Mouse (Mus musculus): ENCODE results near the gene Olfr525. TPM values are rescaled to one million over a fixed set of nuclear protein-coding genes. Genes with fewer than 3 reads are reported as not detected.

Gene Olfr525
- polyA plus RNA-seq, 1 experiment from 2014 or later, result not detected

DNA sequence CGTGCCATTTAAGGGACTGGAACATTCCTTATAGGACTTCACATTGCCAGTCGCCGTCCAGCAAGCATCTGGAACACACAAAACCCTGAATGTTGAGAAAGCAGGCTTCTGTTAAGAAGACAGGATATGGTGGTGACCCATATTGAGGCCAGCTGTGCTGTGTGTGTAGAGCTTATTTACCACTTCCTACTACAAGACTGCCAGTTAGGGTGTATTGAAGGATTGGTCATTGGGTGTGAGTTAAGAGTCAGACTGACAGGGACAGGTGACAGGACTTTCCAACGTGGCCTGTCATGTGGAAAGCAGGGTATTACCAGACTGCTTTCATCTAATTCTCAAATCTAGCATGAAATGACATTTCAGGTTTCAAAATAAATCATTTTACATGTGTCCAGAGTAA is 53.6 kb downstream of the Olfr525 start:
- WGBS, result 83% methylated on average over 4 of the region's 4 CpGs
- H3K27ac ChIP-seq (ENCODE audit: low read depth, low read length), result no peak overlapping the region
- H3K9ac ChIP-seq (ENCODE audit: low read depth, low read length), result no peak overlapping the region
- no peak overlapping the region for H3K4me2 ChIP-seq (ENCODE audit: low read length)
- no peaks in the 10 kb centered on the region for H3K4me1 ChIP-seq (ENCODE audit: control insufficient read depth, insufficient read depth, low read depth, low read length)
- H3K9me3 ChIP-seq (ENCODE audit: control insufficient read depth, low read length), result no peaks in the 10 kb centered on the region
- H3K27me3 ChIP-seq (replicated peaks; ENCODE audit: control insufficient read depth, insufficient read depth, low read length), result no peaks in the 10 kb centered on the region
- no peak overlapping the region for H3K4me3 ChIP-seq (ENCODE audit: low read length)
- H3K36me3 ChIP-seq (ENCODE audit: control insufficient read depth, insufficient read depth, low read length), result no peaks in the 10 kb centered on the region
- ATAC-seq, result no peak

DNA sequence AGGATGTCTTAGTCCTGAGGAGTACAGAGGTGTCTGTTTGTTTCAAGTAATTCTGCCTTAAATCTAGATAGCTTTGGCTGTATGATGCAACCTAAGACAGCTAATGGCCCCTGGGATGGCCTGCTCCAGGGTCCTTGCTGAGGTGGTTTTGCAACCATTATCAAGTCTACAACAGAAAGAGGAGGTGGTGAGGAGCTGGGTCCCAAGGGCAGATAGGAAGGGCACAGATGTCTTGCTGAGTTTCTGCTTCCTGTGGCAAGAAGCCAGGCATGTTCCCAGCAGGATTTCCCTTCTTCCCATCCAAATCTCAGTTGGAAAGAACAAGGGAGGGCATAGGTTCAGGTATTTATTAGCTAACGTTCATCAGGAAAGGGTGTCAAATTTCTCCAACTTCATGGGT is 55.6 kb downstream of the Olfr525 start, which contains the start of gene Olfr530:
TSS of gene Olfr530 (minus strand) at position 101 of the 400 bp plus-strand sequence.
- Histone ChIP-seq H3K4me2 (ENCODE audit: low read length) (no peak within 1 kb of the TSS), H3K36me3 (ENCODE audit: control insufficient read depth, insufficient read depth, low read length) (no peaks in the 10 kb centered on the region), H3K9ac (ENCODE audit: low read depth, low read length) (no peak within 1 kb of the TSS), H3K9me3 (ENCODE audit: control insufficient read depth, low read length) (no peaks in the 10 kb centered on the region), H3K4me1 (ENCODE audit: control insufficient read depth, insufficient read depth, low read depth, low read length) (no peaks in the 10 kb centered on the region), H3K4me3 (ENCODE audit: low read length) (no peak within 1 kb of the TSS), H3K27me3 (replicated peaks; ENCODE audit: control insufficient read depth, insufficient read depth, low read length) (no peaks in the 10 kb centered on the region), H3K27ac (ENCODE audit: low read depth, low read length) (no peak within 1 kb of the TSS)
- WGBS, result 57% methylated on average over 1 of the region's 1 CpGs
- ATAC-seq, result no peak

DNA sequence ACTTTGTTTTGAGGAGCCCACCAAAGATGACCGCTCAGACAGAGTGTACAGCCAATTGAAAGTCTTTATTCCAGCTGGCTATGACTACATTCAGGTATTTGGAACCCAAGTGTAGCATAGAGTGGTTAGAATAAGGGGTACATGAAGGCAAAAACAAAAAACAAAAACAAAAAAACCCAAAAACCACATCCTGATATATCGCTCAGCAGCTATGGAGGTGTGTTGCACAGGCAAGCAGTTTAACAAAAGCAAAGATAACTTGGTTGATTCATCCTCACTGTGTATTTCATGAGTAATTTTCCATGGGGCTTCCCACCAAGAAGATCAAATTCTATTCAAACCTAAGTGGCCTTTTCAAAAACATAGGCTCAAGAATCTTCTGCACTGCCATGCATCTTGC is 56.3 kb downstream of the Olfr525 start:
- Histone ChIP-seq H3K27me3 (replicated peaks; ENCODE audit: control insufficient read depth, insufficient read depth, low read length) (no peaks in the 10 kb centered on the region), H3K4me1 (ENCODE audit: control insufficient read depth, insufficient read depth, low read depth, low read length) (no peaks in the 10 kb centered on the region), H3K9ac (ENCODE audit: low read depth, low read length) (no peak overlapping the region), H3K4me2 (ENCODE audit: low read length) (no peak overlapping the region), H3K4me3 (ENCODE audit: low read length) (no peak overlapping the region), H3K36me3 (ENCODE audit: control insufficient read depth, insufficient read depth, low read length) (no peaks in the 10 kb centered on the region), H3K9me3 (ENCODE audit: control insufficient read depth, low read length) (no peaks in the 10 kb centered on the region), H3K27ac (ENCODE audit: low read depth, low read length) (no peak overlapping the region)
- no peak for ATAC-seq
- 96% methylated on average over 2 of the region's 2 CpGs for WGBS

Other genes starting within 250 kb of the Olfr525 start
- 351 and 430 TPM in 2 replicates for gene Caly, start 238.3 kb upstream of the Olfr525 start, polyA plus RNA-seq (2015; fragmentation: Nextera tagmentation; extraction: Ambion mirVana)
- gene Prap1, start 227.5 kb upstream of the Olfr525 start, polyA plus RNA-seq (2015; fragmentation: Nextera tagmentation; extraction: Ambion mirVana), result not detected in 2 replicates
- 39.9 and 43.1 TPM in 2 replicates for gene Fuom, start 218.4 kb upstream of the Olfr525 start, polyA plus RNA-seq (2015; fragmentation: Nextera tagmentation; extraction: Ambion mirVana)
- gene Paox, start 205.1 kb upstream of the Olfr525 start, polyA plus RNA-seq (2015; fragmentation: Nextera tagmentation; extraction: Ambion mirVana), result 8.9 and 9.9 TPM in 2 replicates
- gene Echs1, start 204.4 kb upstream of the Olfr525 start, polyA plus RNA-seq (2015; fragmentation: Nextera tagmentation; extraction: Ambion mirVana), result 124 and 128 TPM in 2 replicates
- 31.1 and 32.1 TPM in 2 replicates for gene Mtg1, start 183.3 kb upstream of the Olfr525 start, polyA plus RNA-seq (2015; fragmentation: Nextera tagmentation; extraction: Ambion mirVana)
- 30.8 and 31.2 TPM in 2 replicates for gene Sprn, start 166.0 kb upstream of the Olfr525 start, polyA plus RNA-seq (2015; fragmentation: Nextera tagmentation; extraction: Ambion mirVana)
- not detected in 2 replicates for gene Olfr522, start 156.1 kb upstream of the Olfr525 start, polyA plus RNA-seq (2015; fragmentation: Nextera tagmentation; extraction: Ambion mirVana)
- gene Olfr523, start 147.6 kb upstream of the Olfr525 start, polyA plus RNA-seq (2015; fragmentation: Nextera tagmentation; extraction: Ambion mirVana), result not detected in 2 replicates
- gene Olfr524, start 114.9 kb upstream of the Olfr525 start, polyA plus RNA-seq (2015; fragmentation: Nextera tagmentation; extraction: Ambion mirVana), result not detected in 2 replicates
- gene Cd163l1, start 102.6 kb upstream of the Olfr525 start, polyA plus RNA-seq (2015; fragmentation: Nextera tagmentation; extraction: Ambion mirVana), result not detected in 2 replicates
- gene 5830411N06Rik, start 73.6 kb upstream of the Olfr525 start, polyA plus RNA-seq (2015; fragmentation: Nextera tagmentation; extraction: Ambion mirVana), result not detected in 2 replicates
- gene Olfr527, start 13.2 kb downstream of the Olfr525 start, polyA plus RNA-seq (2015; fragmentation: Nextera tagmentation; extraction: Ambion mirVana), result not detected in 2 replicates
- not detected in 2 replicates for gene Olfr60, start 40.8 kb downstream of the Olfr525 start, polyA plus RNA-seq (2015; fragmentation: Nextera tagmentation; extraction: Ambion mirVana)
- gene Olfr530, start 55.5 kb downstream of the Olfr525 start, polyA plus RNA-seq (2015; fragmentation: Nextera tagmentation; extraction: Ambion mirVana), result not detected in 2 replicates
- not detected in 2 replicates for gene Olfr531, start 82.1 kb downstream of the Olfr525 start, polyA plus RNA-seq (2015; fragmentation: Nextera tagmentation; extraction: Ambion mirVana)
- gene Olfr532, start 100.8 kb downstream of the Olfr525 start, polyA plus RNA-seq (2015; fragmentation: Nextera tagmentation; extraction: Ambion mirVana), result not detected in 2 replicates
- gene Olfr533, start 142.5 kb downstream of the Olfr525 start, polyA plus RNA-seq (2015; fragmentation: Nextera tagmentation; extraction: Ambion mirVana), result not detected in 2 replicates
- gene Olfr535, start 163.4 kb downstream of the Olfr525 start, polyA plus RNA-seq (2015; fragmentation: Nextera tagmentation; extraction: Ambion mirVana), result not detected in 2 replicates
- not detected in 2 replicates for gene Olfr536, start 186.5 kb downstream of the Olfr525 start, polyA plus RNA-seq (2015; fragmentation: Nextera tagmentation; extraction: Ambion mirVana)
- gene Olfr538, start 247.0 kb downstream of the Olfr525 start, polyA plus RNA-seq (2015; fragmentation: Nextera tagmentation; extraction: Ambion mirVana), result not detected in 2 replicates

All from hindbrain, embryonic 16.5 days (tissue).